In the genomic region with DNA sequence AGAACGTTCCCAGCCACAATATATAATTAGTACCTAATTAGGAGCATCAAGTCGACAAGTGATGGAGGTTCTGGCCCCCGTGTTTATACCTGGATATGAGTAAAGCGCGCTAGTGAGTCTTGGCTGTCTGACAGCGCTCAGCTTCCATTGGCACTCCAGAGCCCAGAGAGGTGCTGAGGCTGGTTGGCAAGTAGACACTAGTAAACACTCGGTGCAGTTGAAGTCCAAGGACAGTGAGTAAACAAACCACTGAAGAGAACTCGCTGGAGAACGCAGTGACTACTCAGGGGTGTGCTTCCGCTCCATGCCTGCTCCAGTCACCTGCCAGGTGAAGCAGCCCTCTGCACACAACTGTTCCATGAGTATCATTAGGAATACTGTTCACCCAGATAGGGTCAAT, we compare ENCODE assay signal across 22 mouse cellular contexts.
A peak's percentile ranks its signal among the peaks of the same experiment; 100 is the strongest.
DNase-seq lines count a peak whose midpoint lies in the region; ATAC-seq and TF ChIP-seq lines count a peak whose summit lies in the region.
"Had no signal": no experiment of that assay in that cellular context is flagged by ENCODE, and none has a peak within 500 bp of the region (broad histone marks: within the 10 kb centered on the region; RNA-seq: fewer than 3 reads in every experiment).

No protein-coding gene starts in this region.

- H3K4me1 ChIP-seq in liver, adult 2 months (ENCODE audit: control insufficient read depth, insufficient read depth, low read length) = no peaks in the 10 kb centered on the region; the same call in 1 of the 2 replicates
- H3K4me1 ChIP-seq in liver, embryonic 12.5 days = no peaks in the 10 kb centered on the region

- no peaks in the 10 kb centered on the region for H3K79me2 ChIP-seq in liver, adult 2 months (ENCODE audit: control insufficient read depth, insufficient read depth, low read length)

- H3K9me3 ChIP-seq in liver, embryonic 12.5 days (replicated peaks) = no peaks in the 10 kb centered on the region

- peak; percentile 62 to 78 for DNase-seq in cerebellum, postnatal 10 days
- DNase-seq in cerebellum, postnatal 4 days (ENCODE audit: low spot score in 2 of 2) = no peak
- DNase-seq in cerebellum, postnatal 14 days = peak; percentile 54 to 75
- no peak for DNase-seq in cerebellum, adult 9-10 months
- peak; percentile 52 for DNase-seq in heart, adult 11 months
- DNase-seq in heart, postnatal 10 days = no peak
- DNase-seq in liver, adult 2 months (ENCODE audit: extremely low read depth, low read depth, low spot score) = peak; percentile 94
- DNase-seq: adrenal gland, adult 2 months; adrenal gland, adult 8-10 months; adrenal gland, postnatal 10 days; adrenal gland, postnatal 14 days; adrenal gland, postnatal 25 days; adrenal gland, postnatal 36 days; B cell, adult 2 months; cerebellum, adult 11 months; cerebellum, adult 11-12 months had no signal

- H3K36me3 ChIP-seq in liver, adult 2 months (ENCODE audit: control insufficient read depth, insufficient read depth, low read length) = no peaks in the 10 kb centered on the region
- H3K36me3 ChIP-seq in liver, embryonic 12.5 days = no peaks in the 10 kb centered on the region
- H3K36me3 ChIP-seq: G1E had no signal

- no peak overlapping the region for H3K4me2 ChIP-seq in liver, embryonic 12.5 days

- no peak for ATAC-seq in liver, embryonic 12.5 days
- ATAC-seq: activated CD4-positive, CD25-positive, alpha-beta regulatory T cell, adult 4 months; CD4-positive, CD25-positive, alpha-beta regulatory T cell, adult 4 months; Patski had no signal

- H3K9ac ChIP-seq in liver, adult 2 months (ENCODE audit: low read depth, low read length) = no peak overlapping the region
- H3K9ac ChIP-seq in liver, embryonic 12.5 days = no peak overlapping the region

- no peaks in the 10 kb centered on the region for H3K27me3 ChIP-seq in liver, adult 2 months (ENCODE audit: control insufficient read depth, insufficient read depth, low read length)
- H3K27me3 ChIP-seq in liver, embryonic 12.5 days (replicated peaks) = no peaks in the 10 kb centered on the region
- H3K27me3 ChIP-seq: CH12.LX had no signal

- H3K4me3 ChIP-seq in liver, adult 2 months (ENCODE audit: insufficient read depth, low read depth, low read length) = no peak overlapping the region
- H3K4me3 ChIP-seq in liver, embryonic 12.5 days = no peak overlapping the region

- no peak for TF ChIP-seq POLR2A in liver, adult 2 months (IDR thresholded peaks at IDR 0.05; ENCODE audit: extremely low read depth, insufficient read depth, low read length)

- intact Hi-C loops in heart, postnatal 10 days (cut with DNase I) = no loop called here

- H3K27ac ChIP-seq in liver, adult 2 months (replicated peaks; ENCODE audit: insufficient read depth, low read depth, low read length) = no peak overlapping the region
- no peak overlapping the region for H3K27ac ChIP-seq in liver, embryonic 12.5 days

- TF ChIP-seq CTCF in liver, adult 2 months (IDR thresholded peaks at IDR 0.05; ENCODE audit: low read depth, low read length) = no peak

- WGBS in liver, adult 2 months = 29% methylated on average over 10 of the region's 10 CpGs
- 79% methylated on average over 10 of the region's 10 CpGs for WGBS in liver, embryonic 12.5 days (ENCODE audit: insufficient replicate concordance)

Comparison
In these comparisons a context has a peak if more than half of its experiments do, and no peak if none do; other contexts are left out.
1. DNase-seq: peak in cerebellum, postnatal 10 days (2 of 2), cerebellum, postnatal 14 days (2 of 2), heart, adult 11 months (single experiment) and liver, adult 2 months (single experiment); none in cerebellum, postnatal 4 days (0 of 2), cerebellum, adult 9-10 months (single experiment) and heart, postnatal 10 days (0 of 2).